Mouse (Mus musculus) olfactory bulb, adult 2 months (tissue): Measurements from ENCODE around the gene Pdss2.

Experiments used
- CTCF ChIP-seq: fragments of 200-500 bp; IDR thresholded peaks from 2 replicates; pipeline ENCODE4 v1.5.1; 2012; ENCODE audit warnings: low read depth, mild to moderate bottlenecking, low read length, moderate library complexity; ENCODE audit not compliant: insufficient read depth
- POLR2A ChIP-seq: fragments of 200-500 bp; IDR thresholded peaks from 2 replicates; pipeline ENCODE4 v1.6.1; 2012; ENCODE audit warnings: mild to moderate bottlenecking, low read depth, low read length, moderate library complexity; ENCODE audit not compliant: insufficient read depth

GRCm38 (mm10) chr10:43483426-43483995 lies 262.2 kb downstream of the Pdss2 start:
- no peak for TF ChIP-seq CTCF
- TF ChIP-seq POLR2A = no peak
